Mouse (Mus musculus): ENCODE results near the gene Ggct. TPM values are rescaled to one million over a fixed set of nuclear protein-coding genes. Genes with fewer than 3 reads are reported as not detected.

The Ggct gene
- polyA plus RNA-seq, 1 experiment, result 5.7 TPM

DNA sequence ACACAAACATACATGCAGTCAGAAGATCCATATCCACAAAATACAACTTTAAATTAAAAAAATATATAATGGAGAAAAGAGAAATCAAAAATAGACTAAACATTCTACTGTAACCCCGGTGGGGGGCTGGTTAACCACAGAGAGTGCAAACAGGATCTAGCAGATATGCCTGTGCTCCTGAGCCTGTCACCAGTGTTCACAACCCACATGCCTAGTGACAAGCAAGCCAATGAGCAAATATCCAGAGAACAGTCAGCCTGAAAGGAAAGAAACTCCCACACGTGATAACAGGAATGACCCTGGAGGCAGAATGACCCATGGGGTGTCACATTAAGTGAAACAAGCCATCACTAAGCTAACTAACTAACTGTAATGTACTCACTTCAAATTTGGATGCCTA, 56.3 kb downstream of the Ggct start:
- Histone ChIP-seq H3K36me3 (ENCODE audit: control insufficient read depth, insufficient read depth) (no peaks in the 10 kb centered on the region), H3K4me3 (ENCODE audit: insufficient read depth, poor library complexity, severe bottlenecking) (no peak overlapping the region), H3K79me3 (ENCODE audit: low read depth) (no peaks in the 10 kb centered on the region), H3K79me2 (ENCODE audit: control insufficient read depth, insufficient read depth) (no peaks in the 10 kb centered on the region), H3ac (ENCODE audit: control insufficient read depth, insufficient read length, low read depth) (no peak overlapping the region), H3K27me3 (ENCODE audit: control insufficient read depth, insufficient read depth, insufficient read length) (no peaks in the 10 kb centered on the region)
- TF ChIP-seq FOSL1 (IDR thresholded peaks at IDR 0.05; ENCODE audit: insufficient read depth, low read length, poor library complexity, severe bottlenecking) (no peak), CEBPB (IDR thresholded peaks at IDR 0.05; ENCODE audit: low read depth) (no peak), CTCF (IDR thresholded peaks at IDR 0.05; ENCODE audit: control insufficient read depth, insufficient read depth, insufficient read length) (no peak), USF1 (IDR thresholded peaks at IDR 0.05; ENCODE audit: low read depth) (no peak), MYOG (IDR thresholded peaks at IDR 0.05; ENCODE audit: control insufficient read depth, extremely low read depth, insufficient read length) (no peak), MYOD1 (IDR thresholded peaks at IDR 0.05; ENCODE audit: control insufficient read depth, insufficient read length, low read depth) (no peak), MAX (IDR thresholded peaks at IDR 0.05) (no peak)

GRCm38 (mm10) chr6:54934930-54935329, 57.8 kb downstream of the Ggct start:
- H3K36me3 ChIP-seq (ENCODE audit: control insufficient read depth, insufficient read depth), result no peaks in the 10 kb centered on the region
- no peak overlapping the region for H3K4me3 ChIP-seq (ENCODE audit: insufficient read depth, poor library complexity, severe bottlenecking)
- no peaks in the 10 kb centered on the region for H3K79me3 ChIP-seq (ENCODE audit: low read depth)
- no peaks in the 10 kb centered on the region for H3K79me2 ChIP-seq (ENCODE audit: control insufficient read depth, insufficient read depth)
- no peak overlapping the region for H3ac ChIP-seq (ENCODE audit: control insufficient read depth, insufficient read length, low read depth)
- TF ChIP-seq MYOD1 (IDR thresholded peaks at IDR 0.05; ENCODE audit: control insufficient read depth, insufficient read length, low read depth) (no peak), MYOG (IDR thresholded peaks at IDR 0.05; ENCODE audit: control insufficient read depth, extremely low read depth, insufficient read length) (no peak), MAX (IDR thresholded peaks at IDR 0.05) (no peak), FOSL1 (IDR thresholded peaks at IDR 0.05; ENCODE audit: insufficient read depth, low read length, poor library complexity, severe bottlenecking) (no peak), CTCF (IDR thresholded peaks at IDR 0.05; ENCODE audit: control insufficient read depth, insufficient read depth, insufficient read length) (no peak)
- H3K27me3 ChIP-seq (ENCODE audit: control insufficient read depth, insufficient read depth, insufficient read length), result no peaks in the 10 kb centered on the region

DNA sequence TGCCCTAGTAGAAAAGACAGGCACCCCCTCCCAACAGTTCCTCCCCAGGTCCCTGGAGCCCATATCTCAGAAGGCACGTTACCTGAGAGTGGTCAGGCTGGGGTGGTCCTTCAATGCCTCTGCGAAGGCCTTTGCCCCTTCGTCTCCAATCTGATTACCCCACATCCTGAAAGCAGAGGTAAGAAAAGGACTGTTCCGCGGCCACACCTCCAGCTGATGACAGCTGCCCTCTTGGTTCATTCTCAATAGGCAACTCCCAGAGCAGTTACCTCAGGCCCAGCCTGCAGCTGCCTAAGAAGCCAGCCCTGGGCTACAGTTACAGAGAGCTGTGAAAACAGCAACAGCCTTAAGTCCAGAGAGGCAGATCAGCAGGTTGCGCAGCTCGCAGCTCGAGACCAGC, 58.4 kb downstream of the Ggct start:
- no peak overlapping the region for H3ac ChIP-seq (ENCODE audit: control insufficient read depth, insufficient read length, low read depth)
- H3K79me2 ChIP-seq (ENCODE audit: control insufficient read depth, insufficient read depth), result no peaks in the 10 kb centered on the region
- H3K36me3 ChIP-seq (ENCODE audit: control insufficient read depth, insufficient read depth), result no peaks in the 10 kb centered on the region
- no peaks in the 10 kb centered on the region for H3K27me3 ChIP-seq (ENCODE audit: control insufficient read depth, insufficient read depth, insufficient read length)
- no peak overlapping the region for H3K4me3 ChIP-seq (ENCODE audit: insufficient read depth, poor library complexity, severe bottlenecking)
- H3K79me3 ChIP-seq (ENCODE audit: low read depth), result no peaks in the 10 kb centered on the region
- TF ChIP-seq MYOD1 (IDR thresholded peaks at IDR 0.05; ENCODE audit: control insufficient read depth, insufficient read length, low read depth) (no peak), CEBPB (IDR thresholded peaks at IDR 0.05; ENCODE audit: low read depth) (no peak), MAX (IDR thresholded peaks at IDR 0.05) (no peak), CTCF (IDR thresholded peaks at IDR 0.05; ENCODE audit: control insufficient read depth, insufficient read depth, insufficient read length) (no peak)

- TF ChIP-seq CEBPB (IDR thresholded peaks at IDR 0.05; ENCODE audit: low read depth) (no peak), MAX (IDR thresholded peaks at IDR 0.05) (no peak), CTCF (IDR thresholded peaks at IDR 0.05; ENCODE audit: control insufficient read depth, insufficient read depth, insufficient read length) (no peak), FOSL1 (IDR thresholded peaks at IDR 0.05; ENCODE audit: insufficient read depth, low read length, poor library complexity, severe bottlenecking) (no peak), MYOD1 (IDR thresholded peaks at IDR 0.05; ENCODE audit: control insufficient read depth, insufficient read length, low read depth) (no peak), MYOG (IDR thresholded peaks at IDR 0.05; ENCODE audit: control insufficient read depth, extremely low read depth, insufficient read length) (no peak), USF1 (IDR thresholded peaks at IDR 0.05; ENCODE audit: low read depth) (no peak)
- Histone ChIP-seq H3K79me3 (ENCODE audit: low read depth) (no peaks in the 10 kb centered on the region), H3K79me2 (ENCODE audit: control insufficient read depth, insufficient read depth) (no peaks in the 10 kb centered on the region)
These were observed 58.9 kb downstream of the Ggct start for GRCm38 (mm10) chr6:54933866-54934265.

GRCm38 (mm10) chr6:54933216-54933615, 59.5 kb downstream of the Ggct start:
- H3K27me3 ChIP-seq (ENCODE audit: control insufficient read depth, insufficient read depth, insufficient read length), result no peaks in the 10 kb centered on the region
- no peaks in the 10 kb centered on the region for H3K79me3 ChIP-seq (ENCODE audit: low read depth)
- H3K36me3 ChIP-seq (ENCODE audit: control insufficient read depth, insufficient read depth), result no peaks in the 10 kb centered on the region
- H3K4me3 ChIP-seq (ENCODE audit: insufficient read depth, poor library complexity, severe bottlenecking), result no peak overlapping the region
- TF ChIP-seq USF1 (IDR thresholded peaks at IDR 0.05; ENCODE audit: low read depth) (no peak), MYOD1 (IDR thresholded peaks at IDR 0.05; ENCODE audit: control insufficient read depth, insufficient read length, low read depth) (no peak), MYOG (IDR thresholded peaks at IDR 0.05; ENCODE audit: control insufficient read depth, extremely low read depth, insufficient read length) (no peak), FOSL1 (IDR thresholded peaks at IDR 0.05; ENCODE audit: insufficient read depth, low read length, poor library complexity, severe bottlenecking) (no peak), CTCF (IDR thresholded peaks at IDR 0.05; ENCODE audit: control insufficient read depth, insufficient read depth, insufficient read length) (no peak), CEBPB (IDR thresholded peaks at IDR 0.05; ENCODE audit: low read depth) (no peak), MAX (IDR thresholded peaks at IDR 0.05) (no peak)
- H3K79me2 ChIP-seq (ENCODE audit: control insufficient read depth, insufficient read depth), result no peaks in the 10 kb centered on the region
- H3ac ChIP-seq (ENCODE audit: control insufficient read depth, insufficient read length, low read depth), result no peak overlapping the region

More at GRCm38 (mm10) chr6:54933866-54934265, 58.9 kb downstream of the Ggct start:
- H3K27me3 ChIP-seq (ENCODE audit: control insufficient read depth, insufficient read depth, insufficient read length), result no peaks in the 10 kb centered on the region
- no peak overlapping the region for H3K4me3 ChIP-seq (ENCODE audit: insufficient read depth, poor library complexity, severe bottlenecking)
- H3ac ChIP-seq (ENCODE audit: control insufficient read depth, insufficient read length, low read depth), result no peak overlapping the region
- no peaks in the 10 kb centered on the region for H3K36me3 ChIP-seq (ENCODE audit: control insufficient read depth, insufficient read depth)

Other genes starting within 250 kb of the Ggct start
- gene Znrf2, start 176.0 kb downstream of the Ggct start, polyA plus RNA-seq (2012; fragmentation: generic; extraction: Trizol), result 3.1 TPM
- gene Nod1, start 20.3 kb downstream of the Ggct start, polyA plus RNA-seq (2012; fragmentation: generic; extraction: Trizol), result 1.1 TPM
- gene Gars, start 45.1 kb upstream of the Ggct start, polyA plus RNA-seq (2012; fragmentation: generic; extraction: Trizol), result 204 TPM
- gene Crhr2, start 140.1 kb upstream of the Ggct start, polyA plus RNA-seq (2012; fragmentation: generic; extraction: Trizol), result 0.01 TPM
- not detected for gene Inmt, start 182.1 kb upstream of the Ggct start, polyA plus RNA-seq (2012; fragmentation: generic; extraction: Trizol)
- 2.6 TPM for gene Mindy4, start 210.4 kb upstream of the Ggct start, polyA plus RNA-seq (2012; fragmentation: generic; extraction: Trizol)